Mouse (Mus musculus) macrophage (primary cell): ENCODE data around the gene Zdhhc19. TPM values are rescaled to one million over a fixed set of nuclear protein-coding genes. Genes with fewer than 3 reads are reported as not detected.

Experiments used
- H3K27ac ChIP-seq: fragments of 350-480 bp; formaldehyde crosslinking; 2 replicates; pipeline ENCODE4 v1.9.0; 2021
- H3K36me3 ChIP-seq: fragments of 350-480 bp; formaldehyde crosslinking; 2 replicates; pipeline ENCODE4 v1.9.0; 2021; ENCODE audit errors: inconsistent target
- H3K4me3 ChIP-seq: fragments of 350-480 bp; formaldehyde crosslinking; 2 replicates; pipeline ENCODE4 v1.9.0; 2021; ENCODE audit errors: inconsistent target
- H3K79me2 ChIP-seq: fragments of 350-480 bp; formaldehyde crosslinking; 2 replicates; pipeline ENCODE4 v1.9.0; 2021; ENCODE audit errors: inconsistent target
- WGBS: methylation state at CpG from one replicate; pipeline ENCODE4 v1.1.7; 2026; ENCODE audit warnings: inconsistent platforms; ENCODE audit not compliant: missing documents; 5-methylcytosine and 5-hydroxymethylcytosine counted together
- polyA plus RNA-seq: library from polyadenylated mRNA; stranded (reverse); fragments of 250-400 nt; gene quantifications from 3 replicates; pipeline ENCODE4 v1.2.4, GENCODE M21; 2018; ENCODE audit warnings: inconsistent platforms
- total RNA-seq, 78 experiments: library from RNA; depleted of rRNA; stranded (reverse); fragments of 250-400 nt; gene quantifications; 1 replicate in 9 of 78; 2 replicates in 24 of 78; 3 replicates in 43 of 78; 4 replicates in 2 of 78; pipeline ENCODE4 v1.2.4; 2018; ENCODE audit warnings: inconsistent platforms in 56 of 78

Zdhhc19 gene
- total RNA-seq (2018; cell fraction: chromatin; rRNA removed): not detected
- not detected for total RNA-seq (2018; cell fraction: cytosol; rRNA removed)
- not detected for total RNA-seq (2018; cell fraction: nucleus; rRNA removed)
- polyA plus RNA-seq: not detected in 3 replicates

GRCm38 (mm10) chr16:32495965-32496364 lies at the start of gene Zdhhc19:
Gene Zdhhc19 (plus strand): TSS chr16:32496265.
- no peak within 1 kb of the TSS for H3K27ac ChIP-seq

GRCm38 (mm10) chr16:32446563-32447138 lies 49.4 kb upstream of the Zdhhc19 start:
- 86% methylated on average over 2 of the region's 2 CpGs for WGBS
- H3K4me3 ChIP-seq: no peak overlapping the region
- H3K36me3 ChIP-seq: peaks cover 6% of the 10 kb centered on the region

More at GRCm38 (mm10) chr16:32495965-32496364, at the start of gene Zdhhc19:
- Histone ChIP-seq H3K79me2 (no peaks in the 10 kb centered on the region), H3K4me3 (no peak within 1 kb of the TSS), H3K36me3 (no peaks in the 10 kb centered on the region)
- 87% methylated on average over 3 of the region's 3 CpGs for WGBS

GRCm38 (mm10) chr16:32449665-32450064 lies 46.4 kb upstream of the Zdhhc19 start:
- 96% methylated on average over 3 of the region's 3 CpGs for WGBS

More at GRCm38 (mm10) chr16:32446563-32447138, 49.4 kb upstream of the Zdhhc19 start:
- Histone ChIP-seq H3K79me2 (peaks cover 100% of the 10 kb centered on the region), H3K27ac (no peak overlapping the region)

GRCm38 (mm10) chr16:32450133-32450532 lies 45.9 kb upstream of the Zdhhc19 start:
- no peak overlapping the region for H3K27ac ChIP-seq
- peaks cover 34% of the 10 kb centered on the region for H3K36me3 ChIP-seq
- no peak overlapping the region for H3K4me3 ChIP-seq
- WGBS: 96% methylated on average over 2 of the region's 2 CpGs
- peaks cover 86% of the 10 kb centered on the region for H3K79me2 ChIP-seq

More at GRCm38 (mm10) chr16:32449665-32450064, 46.4 kb upstream of the Zdhhc19 start:
- Histone ChIP-seq H3K4me3 (no peak overlapping the region), H3K27ac (no peak overlapping the region), H3K79me2 (peaks cover 88% of the 10 kb centered on the region), H3K36me3 (peaks cover 30% of the 10 kb centered on the region)

- H3K79me2 ChIP-seq: peaks cover 61% of the 10 kb centered on the region
- H3K36me3 ChIP-seq: peaks cover 56% of the 10 kb centered on the region
- no peak overlapping the region for H3K27ac ChIP-seq
- H3K4me3 ChIP-seq: no peak overlapping the region
- 93% methylated on average over 8 of the region's 8 CpGs for WGBS
Measured at GRCm38 (mm10) chr16:32453102-32453501, 43.0 kb upstream of the Zdhhc19 start.

- Histone ChIP-seq H3K36me3 (peaks cover 70% of the 10 kb centered on the region), H3K27ac (no peak overlapping the region), H3K79me2 (peaks cover 59% of the 10 kb centered on the region), H3K4me3 (no peak overlapping the region)
- 95% methylated on average over 5 of the region's 5 CpGs for WGBS
Measured at GRCm38 (mm10) chr16:32454646-32455045, 41.4 kb upstream of the Zdhhc19 start.

GRCm38 (mm10) chr16:32456086-32456485 lies 40.0 kb upstream of the Zdhhc19 start:
- Histone ChIP-seq H3K27ac (no peak overlapping the region), H3K36me3 (peaks cover 70% of the 10 kb centered on the region), H3K79me2 (peaks cover 45% of the 10 kb centered on the region), H3K4me3 (no peak overlapping the region)

GRCm38 (mm10) chr16:32456761-32457160 lies 39.3 kb upstream of the Zdhhc19 start:
- H3K4me3 ChIP-seq: no peak overlapping the region
- no peak overlapping the region for H3K27ac ChIP-seq
- H3K79me2 ChIP-seq: peaks cover 38% of the 10 kb centered on the region; the same call in 1 of the 2 replicates
- H3K36me3 ChIP-seq: peaks cover 67% of the 10 kb centered on the region
- 100% methylated on average over 1 of the region's 1 CpGs for WGBS

- H3K36me3 ChIP-seq: peaks cover 67% of the 10 kb centered on the region
- 58% methylated on average over 10 of the region's 10 CpGs for WGBS
- H3K79me2 ChIP-seq: peaks cover 28% of the 10 kb centered on the region; the same call in 1 of the 2 replicates
- H3K27ac ChIP-seq: no peak overlapping the region
- H3K4me3 ChIP-seq: no peak overlapping the region
Measured at GRCm38 (mm10) chr16:32457589-32458386, 38.3 kb upstream of the Zdhhc19 start.

GRCm38 (mm10) chr16:32460518-32460917 lies 35.5 kb upstream of the Zdhhc19 start:
- Histone ChIP-seq H3K4me3 (no peak overlapping the region), H3K79me2 (peaks cover 19% of the 10 kb centered on the region; the same call in 1 of the 2 replicates), H3K27ac (no peak overlapping the region), H3K36me3 (peaks cover 62% of the 10 kb centered on the region)
- WGBS: 41% methylated on average over 4 of the region's 4 CpGs

- 96% methylated on average over 5 of the region's 5 CpGs for WGBS
- no peak overlapping the region for H3K27ac ChIP-seq
- H3K36me3 ChIP-seq: peaks cover 62% of the 10 kb centered on the region
- H3K79me2 ChIP-seq: peaks cover 19% of the 10 kb centered on the region; the same call in 1 of the 2 replicates
- no peak overlapping the region for H3K4me3 ChIP-seq
Measured at GRCm38 (mm10) chr16:32461713-32462112, 34.4 kb upstream of the Zdhhc19 start.

- H3K27ac ChIP-seq: no peak overlapping the region
- H3K36me3 ChIP-seq: peaks cover 66% of the 10 kb centered on the region
- 97% methylated on average over 16 of the region's 16 CpGs for WGBS
- peaks cover 15% of the 10 kb centered on the region; the same call in 1 of the 2 replicates for H3K79me2 ChIP-seq
- no peak overlapping the region for H3K4me3 ChIP-seq
Measured at GRCm38 (mm10) chr16:32462950-32463349, 33.1 kb upstream of the Zdhhc19 start.

- no peak overlapping the region for H3K4me3 ChIP-seq
- peaks cover 66% of the 10 kb centered on the region for H3K36me3 ChIP-seq
- peaks cover 11% of the 10 kb centered on the region; the same call in 1 of the 2 replicates for H3K79me2 ChIP-seq
- 94% methylated on average over 2 of the region's 2 CpGs for WGBS
- no peak overlapping the region for H3K27ac ChIP-seq
Measured at GRCm38 (mm10) chr16:32463426-32463825, 32.6 kb upstream of the Zdhhc19 start.

- Histone ChIP-seq H3K27ac (no peak overlapping the region), H3K4me3 (no peak overlapping the region), H3K36me3 (peaks cover 69% of the 10 kb centered on the region), H3K79me2 (no peaks in the 10 kb centered on the region; the same call in 1 of the 2 replicates)
- WGBS: no CpG with 5 or more reads among the region's 1 CpGs
Measured at GRCm38 (mm10) chr16:32464908-32465307, 31.2 kb upstream of the Zdhhc19 start.

- Histone ChIP-seq H3K27ac (no peak overlapping the region), H3K36me3 (peaks cover 83% of the 10 kb centered on the region), H3K4me3 (no peak overlapping the region), H3K79me2 (no peaks in the 10 kb centered on the region)
- 12% methylated on average over 2 of the region's 3 CpGs for WGBS
Measured at GRCm38 (mm10) chr16:32468488-32468887, 27.6 kb upstream of the Zdhhc19 start.
